27 mouse cellular contexts compared by ENCODE assay signal in the genomic region with DNA sequence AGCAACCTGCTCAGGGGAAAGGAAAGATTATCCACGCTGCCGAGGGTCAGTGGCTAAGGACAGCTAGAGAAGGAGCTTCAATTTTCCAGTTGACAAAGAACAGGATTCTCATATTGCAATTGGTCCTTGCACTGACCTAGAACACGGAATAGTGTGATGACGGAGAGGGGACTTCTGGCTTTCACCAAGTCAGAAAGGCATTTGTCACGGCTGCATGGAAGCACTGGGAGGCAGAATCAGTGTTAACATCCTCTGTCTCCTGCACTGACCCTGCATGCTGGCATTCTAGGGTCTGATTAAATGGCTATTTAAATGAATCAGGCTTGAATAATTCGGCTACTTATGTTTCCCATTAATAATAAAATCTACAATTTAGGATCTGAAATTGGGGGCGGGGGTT.
DNase-seq lines count a peak whose midpoint lies in the region; ATAC-seq and TF ChIP-seq lines count a peak whose summit lies in the region.
"Had no signal": no experiment of that assay in that cellular context is flagged by ENCODE, and none has a peak within 500 bp of the region (broad histone marks: within the 10 kb centered on the region; RNA-seq: fewer than 3 reads in every experiment).

No protein-coding gene starts in this region.

- no peaks in the 10 kb centered on the region for H3K36me3 ChIP-seq in forebrain, embryonic 11.5 days (ENCODE audit: control insufficient read depth, insufficient read depth, low read length)
- no peaks in the 10 kb centered on the region for H3K36me3 ChIP-seq in forebrain, embryonic 15.5 days
- 0 out of 2 replicates have a peak, but pooled peaks cover 2% of the 10 kb centered on the region for H3K36me3 ChIP-seq in neural tube, embryonic 15.5 days
- H3K36me3 ChIP-seq: embryonic facial prominence, embryonic 13.5 days; forebrain, embryonic 10.5 days; G1E had no signal

- intact Hi-C loops in left cerebral cortex, adult 2 months (cut with DNase I) = loop anchor here (5.0 kb wide), 1 partner anchor 115 kb away; no protein-coding TSS in a partner anchor
- intact Hi-C loops in left cerebral cortex, postnatal 36 days (cut with DNase I) = no loop called here

- WGBS in forebrain, embryonic 11.5 days = 74% methylated on average over 7 of the region's 7 CpGs
- 72% methylated on average over 7 of the region's 7 CpGs for WGBS in forebrain, embryonic 15.5 days
- 22% methylated on average over 7 of the region's 7 CpGs for WGBS in neural tube, embryonic 15.5 days

- peak; percentile 30 for DNase-seq in forebrain, embryonic 11.5 days (ENCODE audit: low spot score)
- DNase-seq in left cerebral cortex, adult 2 months (ENCODE audit: extremely low spot score in 1 of 2, low spot score in 2 of 2) = no peak
- DNase-seq in left cerebral cortex, postnatal 36 days (ENCODE audit: low spot score in 2 of 2) = no peak
- peak; percentile 23 for DNase-seq in retina, postnatal 1 day
- no peak for DNase-seq in retina, embryonic 14.5 days (ENCODE audit: low spot score)
- DNase-seq in adrenal gland, adult 18-20 months (ENCODE audit: low spot score in 2 of 2) = no peak
- DNase-seq: adrenal gland, postnatal 10 days; cerebellum, adult 11 months; cerebellum, adult 9-10 months; cerebellum, postnatal 36 days; forebrain, postnatal 0 days; heart, postnatal 36 days; kidney, adult 11 months; kidney, postnatal 36 days; liver; lung, embryonic 14.5 days; lung, postnatal 14 days; thymus, adult 2 months; thymus, postnatal 36 days had no signal

- no peak overlapping the region for H3K9ac ChIP-seq in forebrain, embryonic 11.5 days (ENCODE audit: low read length)
- H3K9ac ChIP-seq in forebrain, embryonic 15.5 days (replicated peaks) = no peak overlapping the region
- H3K9ac ChIP-seq in neural tube, embryonic 15.5 days (replicated peaks) = no peak overlapping the region
- H3K9ac ChIP-seq: embryonic facial prominence, embryonic 13.5 days; forebrain, postnatal 0 days; liver, embryonic 14.5 days; lung, embryonic 14.5 days had no signal

- H3K4me2 ChIP-seq in forebrain, embryonic 11.5 days (ENCODE audit: low read depth, low read length, severe bottlenecking) = no peak overlapping the region
- H3K4me2 ChIP-seq in forebrain, embryonic 15.5 days (replicated peaks) = no peak overlapping the region
- no peak overlapping the region for H3K4me2 ChIP-seq in neural tube, embryonic 15.5 days
- H3K4me2 ChIP-seq: embryonic facial prominence, embryonic 13.5 days; lung, embryonic 14.5 days had no signal

- no peaks in the 10 kb centered on the region for H3K27me3 ChIP-seq in forebrain, embryonic 11.5 days (ENCODE audit: control insufficient read depth, insufficient read depth, low read length)
- H3K27me3 ChIP-seq in forebrain, embryonic 15.5 days = no peaks in the 10 kb centered on the region
- H3K27me3 ChIP-seq in neural tube, embryonic 15.5 days (replicated peaks) = no peaks in the 10 kb centered on the region
- H3K27me3 ChIP-seq: embryonic facial prominence, embryonic 13.5 days had no signal

- H3K4me1 ChIP-seq in forebrain, embryonic 11.5 days (replicated peaks; ENCODE audit: control insufficient read depth, insufficient read depth, low read length) = no peaks in the 10 kb centered on the region
- no peaks in the 10 kb centered on the region for H3K4me1 ChIP-seq in forebrain, embryonic 15.5 days
- H3K4me1 ChIP-seq in neural tube, embryonic 15.5 days = peaks cover 7% of the 10 kb centered on the region; the same call in 1 of the 2 replicates
- H3K4me1 ChIP-seq: embryonic facial prominence, embryonic 13.5 days had no signal

- ATAC-seq in forebrain, embryonic 11.5 days (replicated peaks; ENCODE audit: low FRiP score) = no peak
- no peak for ATAC-seq in forebrain, embryonic 15.5 days (replicated peaks)
- peak; percentile 49; the same call in 1 of the 2 replicates for ATAC-seq in neural tube, embryonic 15.5 days (ENCODE audit: low FRiP score)
- ATAC-seq: forebrain, postnatal 0 days; inflammation-experienced regulatory T-cells, adult 6 months had no signal

- H3K4me3 ChIP-seq in forebrain, embryonic 11.5 days (ENCODE audit: low read depth, low read length) = no peak overlapping the region
- no peak overlapping the region for H3K4me3 ChIP-seq in forebrain, embryonic 15.5 days
- no peak overlapping the region for H3K4me3 ChIP-seq in left cerebral cortex, adult 2 months
- H3K4me3 ChIP-seq in neural tube, embryonic 15.5 days (replicated peaks) = no peak overlapping the region
- H3K4me3 ChIP-seq: embryonic facial prominence, embryonic 13.5 days; forebrain, embryonic 10.5 days; layer of hippocampus, adult 2 months had no signal

- H3K27ac ChIP-seq in forebrain, embryonic 11.5 days (ENCODE audit: low read depth, low read length) = no peak overlapping the region
- H3K27ac ChIP-seq in forebrain, embryonic 15.5 days (replicated peaks) = no peak overlapping the region
- peak overlapping the region; percentile 90 for H3K27ac ChIP-seq in left cerebral cortex, adult 2 months
- H3K27ac ChIP-seq in neural tube, embryonic 15.5 days (replicated peaks) = peak overlapping the region; percentile 56
- H3K27ac ChIP-seq: embryonic facial prominence, embryonic 13.5 days; forebrain, embryonic 10.5 days; liver, embryonic 14.5 days had no signal

- H3K9me3 ChIP-seq in forebrain, embryonic 11.5 days (ENCODE audit: control insufficient read depth, low read length) = no peaks in the 10 kb centered on the region
- no peaks in the 10 kb centered on the region for H3K9me3 ChIP-seq in forebrain, embryonic 15.5 days
- H3K9me3 ChIP-seq in neural tube, embryonic 15.5 days (replicated peaks) = no peaks in the 10 kb centered on the region
- H3K9me3 ChIP-seq: embryonic facial prominence, embryonic 13.5 days; forebrain, embryonic 10.5 days; G1E had no signal

- TF ChIP-seq CTCF in left cerebral cortex, adult 2 months (IDR thresholded peaks at IDR 0.05) = no peak

Comparison
In these comparisons a context has a peak if more than half of its experiments do, and no peak if none do; other contexts are left out.
1. DNase-seq: peak in forebrain, embryonic 11.5 days (single experiment) and retina, postnatal 1 day (single experiment); none in left cerebral cortex, adult 2 months (0 of 2), left cerebral cortex, postnatal 36 days (0 of 2), retina, embryonic 14.5 days (single experiment) and adrenal gland, adult 18-20 months (0 of 2).
2. H3K27ac ChIP-seq: peak in left cerebral cortex, adult 2 months (single experiment) and neural tube, embryonic 15.5 days (single experiment); none in forebrain, embryonic 11.5 days (single experiment) and forebrain, embryonic 15.5 days (single experiment).